Mouse (Mus musculus) forebrain, embryonic 16.5 days (tissue): ENCODE data around the gene Hnrnpa3. TPM values are rescaled to one million over a fixed set of nuclear protein-coding genes. Genes with fewer than 3 reads are reported as not detected.
A peak's percentile ranks its signal among the peaks of the same experiment; 100 is the strongest.

ENCODE experiments used
- ATAC-seq: fragments of 200-750 bp; cut with Nextera tagmentation; 2 replicates; pipeline ENCODE4 v1.8.0; 2017; ENCODE audit warnings: mild to moderate bottlenecking, moderate library complexity
- H3K27ac ChIP-seq: fragments of 300-500 bp; sonication (generic); 2 replicates; pipeline ENCODE4 v1.5.1; 2014; ENCODE audit warnings: low read length, control low read depth
- H3K27me3 ChIP-seq: fragments of 300-500 bp; sonication (generic); replicated peaks from 2 replicates; pipeline ENCODE4 v1.6.1; 2014; ENCODE audit warnings: low read length; ENCODE audit not compliant: control insufficient read depth, insufficient read depth
- H3K36me3 ChIP-seq: fragments of 300-500 bp; sonication (generic); 2 replicates; pipeline ENCODE4 v1.6.1; 2014; ENCODE audit not compliant: control insufficient read depth, insufficient read depth
- H3K4me1 ChIP-seq: fragments of 300-500 bp; sonication (generic); replicated peaks from 2 replicates; pipeline ENCODE4 v1.6.1; 2014; ENCODE audit warnings: low read length; ENCODE audit not compliant: control insufficient read depth, insufficient read depth
- H3K4me2 ChIP-seq: fragments of 300-500 bp; sonication (generic); 2 replicates; pipeline ENCODE4 v1.6.1; 2014; ENCODE audit warnings: mild to moderate bottlenecking, low read length, control low read depth
- H3K4me3 ChIP-seq: fragments of 300-500 bp; sonication (generic); replicated peaks from 2 replicates; pipeline ENCODE4 v1.5.1; 2014; ENCODE audit warnings: mild to moderate bottlenecking, low read length, control low read depth
- H3K9ac ChIP-seq: fragments of 300-500 bp; sonication (generic); replicated peaks from 2 replicates; pipeline ENCODE4 v1.6.1; 2014; ENCODE audit warnings: low read depth, low read length, control low read depth
- H3K9me3 ChIP-seq: fragments of 300-500 bp; sonication (generic); 2 replicates; pipeline ENCODE4 v1.6.1; 2016; ENCODE audit warnings: low read length; ENCODE audit not compliant: control insufficient read depth
- WGBS: fragments of 180-500 bp; shearing (Covaris S2); extraction: QIAGEN DNeasy Blood & Tissue Kit; methylation state at CpG from one replicate; pipeline ENCODE4 v1.1.7; 2014; 5-methylcytosine and 5-hydroxymethylcytosine counted together
- polyA plus RNA-seq: library from polyadenylated mRNA; unstranded; fragments of >200 nt; fragmentation: Nextera tagmentation; extraction: Ambion mirVana; gene quantifications from 2 replicates; pipeline ENCODE4 v1.2.1, GENCODE M21; 2015

The Hnrnpa3 gene
- polyA plus RNA-seq, 1 experiment from 2014 or later = 266 TPM

- WGBS = 90% methylated on average over 3 of the region's 3 CpGs
- ATAC-seq = no peak
- no peak overlapping the region for H3K9ac ChIP-seq
These were observed 38.2 kb downstream of the Hnrnpa3 start for GRCm38 (mm10) chr2:75697222-75697621.

GRCm38 (mm10) chr2:75698007-75698406, 38.9 kb downstream of the Hnrnpa3 start:
- H3K4me1 ChIP-seq = no peaks in the 10 kb centered on the region; the same call in 1 of the 2 replicates
- H3K9me3 ChIP-seq = no peaks in the 10 kb centered on the region
- ATAC-seq = no peak
- H3K4me2 ChIP-seq = no peak overlapping the region
- H3K27ac ChIP-seq = no peak overlapping the region
- 35% methylated on average over 4 of the region's 4 CpGs for WGBS
- H3K9ac ChIP-seq = no peak overlapping the region
- no peak overlapping the region for H3K4me3 ChIP-seq
- no peaks in the 10 kb centered on the region for H3K27me3 ChIP-seq
- no peaks in the 10 kb centered on the region for H3K36me3 ChIP-seq

More at GRCm38 (mm10) chr2:75697222-75697621, 38.2 kb downstream of the Hnrnpa3 start:
- H3K4me1 ChIP-seq = no peaks in the 10 kb centered on the region; the same call in 1 of the 2 replicates
- H3K4me3 ChIP-seq = no peak overlapping the region
- H3K9me3 ChIP-seq = no peaks in the 10 kb centered on the region
- no peaks in the 10 kb centered on the region for H3K27me3 ChIP-seq
- no peak overlapping the region for H3K4me2 ChIP-seq
- H3K36me3 ChIP-seq = no peaks in the 10 kb centered on the region
- no peak overlapping the region for H3K27ac ChIP-seq

GRCm38 (mm10) chr2:75698874-75699273, 39.8 kb downstream of the Hnrnpa3 start:
- Histone ChIP-seq H3K9me3 (no peaks in the 10 kb centered on the region), H3K4me1 (peaks cover 2% of the 10 kb centered on the region; the same call in 1 of the 2 replicates), H3K4me2 (no peak overlapping the region), H3K27ac (no peak overlapping the region), H3K9ac (no peak overlapping the region), H3K4me3 (no peak overlapping the region), H3K27me3 (no peaks in the 10 kb centered on the region), H3K36me3 (no peaks in the 10 kb centered on the region)
- no peak for ATAC-seq
- WGBS = 73% methylated on average over 3 of the region's 3 CpGs

- no peak for ATAC-seq
- Histone ChIP-seq H3K4me2 (no peak overlapping the region), H3K4me3 (no peak overlapping the region), H3K36me3 (no peaks in the 10 kb centered on the region), H3K27me3 (0 out of 2 replicates have a peak, but pooled peaks cover 2% of the 10 kb centered on the region), H3K9me3 (no peaks in the 10 kb centered on the region), H3K27ac (no peak overlapping the region), H3K9ac (no peak overlapping the region), H3K4me1 (peaks cover 18% of the 10 kb centered on the region)
- 93% methylated on average over 3 of the region's 3 CpGs for WGBS
These were observed 41.5 kb downstream of the Hnrnpa3 start for GRCm38 (mm10) chr2:75700543-75700942.

- 78% methylated on average over 3 of the region's 3 CpGs for WGBS
These were observed 42.1 kb downstream of the Hnrnpa3 start for GRCm38 (mm10) chr2:75701207-75701606.

GRCm38 (mm10) chr2:75701822-75702587, 42.9 kb downstream of the Hnrnpa3 start:
- no peak for ATAC-seq
- Histone ChIP-seq H3K4me1 (peaks cover 18% of the 10 kb centered on the region), H3K36me3 (no peaks in the 10 kb centered on the region), H3K4me3 (no peak overlapping the region), H3K9ac (no peak overlapping the region), H3K9me3 (no peaks in the 10 kb centered on the region), H3K27me3 (0 out of 2 replicates have a peak, but pooled peaks cover 2% of the 10 kb centered on the region), H3K27ac (no peak overlapping the region), H3K4me2 (no peak overlapping the region; the same call in 1 of the 2 replicates)
- 75% methylated on average over 9 of the region's 9 CpGs for WGBS

More at GRCm38 (mm10) chr2:75701207-75701606, 42.1 kb downstream of the Hnrnpa3 start:
- no peaks in the 10 kb centered on the region for H3K9me3 ChIP-seq
- ATAC-seq = no peak
- H3K4me2 ChIP-seq = no peak overlapping the region
- no peak overlapping the region for H3K4me3 ChIP-seq
- no peak overlapping the region for H3K9ac ChIP-seq
- H3K27me3 ChIP-seq = 0 out of 2 replicates have a peak, but pooled peaks cover 2% of the 10 kb centered on the region
- no peaks in the 10 kb centered on the region for H3K36me3 ChIP-seq
- H3K27ac ChIP-seq = no peak overlapping the region
- peaks cover 18% of the 10 kb centered on the region for H3K4me1 ChIP-seq

- no peak for ATAC-seq
- Histone ChIP-seq H3K27ac (no peak overlapping the region), H3K36me3 (no peaks in the 10 kb centered on the region), H3K4me3 (peak overlapping the region; percentile 57), H3K4me1 (peaks cover 18% of the 10 kb centered on the region), H3K9ac (no peak overlapping the region), H3K27me3 (0 out of 2 replicates have a peak, but pooled peaks cover 2% of the 10 kb centered on the region), H3K4me2 (peak overlapping the region; percentile 74), H3K9me3 (no peaks in the 10 kb centered on the region)
- WGBS = 25% methylated on average over 5 of the region's 5 CpGs
These were observed 43.5 kb downstream of the Hnrnpa3 start for GRCm38 (mm10) chr2:75702588-75702976.

GRCm38 (mm10) chr2:75703375-75704181, 44.5 kb downstream of the Hnrnpa3 start:
- Histone ChIP-seq H3K4me2 (peak overlapping the region; percentile 74), H3K36me3 (no peaks in the 10 kb centered on the region), H3K27ac (peak overlapping the region; percentile 67), H3K4me3 (peak overlapping the region; percentile 57), H3K9ac (peak overlapping the region; percentile 57), H3K9me3 (no peaks in the 10 kb centered on the region), H3K27me3 (0 out of 2 replicates have a peak, but pooled peaks cover 2% of the 10 kb centered on the region), H3K4me1 (peaks cover 18% of the 10 kb centered on the region)
- ATAC-seq = peak; percentile 87
- WGBS = 0% methylated on average over 60 of the region's 62 CpGs
